Mouse (Mus musculus): ENCODE results near the gene Cyp4a14. TPM values are rescaled to one million over a fixed set of nuclear protein-coding genes. Genes with fewer than 3 reads are reported as not detected.
A peak's percentile ranks its signal among the peaks of the same experiment; 100 is the strongest.
"Not testable (repeated sequence)": the region's sequence is repeated elsewhere in the genome, so short reads cannot be mapped to it uniquely, and the experiment has no call there.

Cyp4a14 gene
- 935 and 984 TPM in 2 replicates for polyA plus RNA-seq (2015; fragmentation: Nextera tagmentation; extraction: Ambion mirVana)

DNA sequence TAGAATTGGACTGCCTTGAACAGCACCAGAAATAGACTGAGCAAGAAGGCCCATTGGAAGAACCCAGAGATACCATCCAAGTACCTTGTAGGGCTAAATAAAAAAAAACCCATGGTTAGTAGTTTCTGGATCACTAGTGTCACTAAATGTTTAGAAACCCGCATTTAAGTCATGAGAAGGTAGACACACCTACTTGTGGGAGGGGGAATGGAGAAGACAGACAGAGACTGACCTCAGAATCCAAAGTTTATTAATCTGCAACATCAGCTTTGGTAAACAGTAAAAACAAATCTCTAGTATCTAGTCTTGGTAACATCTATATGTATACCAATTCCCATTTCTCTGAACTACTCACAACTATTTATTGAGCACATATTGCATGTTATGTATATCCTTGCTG, at the start of gene Cyp4a14:
TSS of gene Cyp4a14 (minus strand) at position 142 of the 400 bp plus-strand sequence.
- ATAC-seq (peak; percentile 43), DNase-seq (no peak)
- no peak for TF ChIP-seq EP300 (IDR thresholded peaks at IDR 0.05; ENCODE audit: low read depth)
- no peak for TF ChIP-seq CTCF (IDR thresholded peaks at IDR 0.05; ENCODE audit: low read depth)
- Histone ChIP-seq H3K4me2 (ENCODE audit: low read depth, low read length) (peak within 1 kb of the TSS; percentile 43), H3K36me3 (replicated peaks; ENCODE audit: insufficient read depth, low read length) (no peaks in the 10 kb centered on the region), H3K9me3 (ENCODE audit: low read length) (no peaks in the 10 kb centered on the region), H3K4me1 (ENCODE audit: insufficient read depth) (no peaks in the 10 kb centered on the region), H3K27me3 (ENCODE audit: insufficient read depth, low read length) (no peaks in the 10 kb centered on the region), H3K4me3 (ENCODE audit: low read depth, low read length) (peak within 1 kb of the TSS; percentile 27), H3K9ac (replicated peaks) (peak within 1 kb of the TSS; percentile 60), H3K27ac (ENCODE audit: low read depth) (peak within 1 kb of the TSS; percentile 88)
- 75% methylated on average over 1 of the region's 1 CpGs for WGBS (ENCODE audit: insufficient replicate concordance)

DNA sequence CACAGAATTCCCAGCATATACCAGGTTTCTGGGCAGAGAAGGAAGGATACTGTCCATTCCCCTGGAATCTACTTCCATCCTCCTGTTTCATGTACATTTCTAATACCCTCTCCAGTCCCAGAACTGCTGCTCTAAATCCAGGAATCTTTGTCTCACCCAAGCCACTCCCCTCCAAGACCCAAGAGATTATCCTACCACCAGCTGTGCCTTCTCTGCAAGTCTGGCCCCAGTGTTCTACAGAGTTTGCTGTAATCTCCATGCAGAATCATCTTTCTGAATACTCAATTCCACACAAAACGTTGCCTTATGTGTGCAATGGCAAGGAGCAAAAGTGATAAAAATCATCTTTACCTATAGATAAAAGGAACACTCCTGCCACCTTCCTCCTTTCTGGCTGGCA, 49.2 kb upstream of the Cyp4a14 start:
- no peak overlapping the region for H3K4me2 ChIP-seq (ENCODE audit: low read depth, low read length)
- no peaks in the 10 kb centered on the region for H3K9me3 ChIP-seq (ENCODE audit: low read length)
- DNase-seq, result no peak
- H3K27me3 ChIP-seq (ENCODE audit: insufficient read depth, low read length), result no peaks in the 10 kb centered on the region
- H3K9ac ChIP-seq (replicated peaks), result no peak overlapping the region
- TF ChIP-seq EP300 (IDR thresholded peaks at IDR 0.05; ENCODE audit: low read depth), result no peak
- TF ChIP-seq CTCF (IDR thresholded peaks at IDR 0.05; ENCODE audit: low read depth), result no peak
- ATAC-seq, result no peak
- 20% methylated on average over 1 of the region's 1 CpGs for WGBS (ENCODE audit: insufficient replicate concordance)
- H3K27ac ChIP-seq (ENCODE audit: low read depth), result no peak overlapping the region
- no peaks in the 10 kb centered on the region for H3K4me1 ChIP-seq (ENCODE audit: insufficient read depth)
- no peak overlapping the region for H3K4me3 ChIP-seq (ENCODE audit: low read depth, low read length)
- H3K36me3 ChIP-seq (replicated peaks; ENCODE audit: insufficient read depth, low read length), result no peaks in the 10 kb centered on the region

GRCm38 (mm10) chr4:115521766-115522165, 25.8 kb upstream of the Cyp4a14 start:
- no peaks in the 10 kb centered on the region for H3K36me3 ChIP-seq (replicated peaks; ENCODE audit: insufficient read depth, low read length)
- TF ChIP-seq EP300 (IDR thresholded peaks at IDR 0.05; ENCODE audit: low read depth) (no peak), CTCF (IDR thresholded peaks at IDR 0.05; ENCODE audit: low read depth) (no peak)
- no peak overlapping the region for H3K4me3 ChIP-seq (ENCODE audit: low read depth, low read length)
- no peak for DNase-seq
- H3K4me1 ChIP-seq (ENCODE audit: insufficient read depth), result no peaks in the 10 kb centered on the region
- no peaks in the 10 kb centered on the region for H3K9me3 ChIP-seq (ENCODE audit: low read length)
- no peak overlapping the region for H3K27ac ChIP-seq (ENCODE audit: low read depth)
- WGBS (ENCODE audit: insufficient replicate concordance), result 90% methylated on average over 2 of the region's 2 CpGs
- no peak for ATAC-seq
- H3K4me2 ChIP-seq (ENCODE audit: low read depth, low read length), result no peak overlapping the region
- no peaks in the 10 kb centered on the region for H3K27me3 ChIP-seq (ENCODE audit: insufficient read depth, low read length)
- no peak overlapping the region for H3K9ac ChIP-seq (replicated peaks)

DNA sequence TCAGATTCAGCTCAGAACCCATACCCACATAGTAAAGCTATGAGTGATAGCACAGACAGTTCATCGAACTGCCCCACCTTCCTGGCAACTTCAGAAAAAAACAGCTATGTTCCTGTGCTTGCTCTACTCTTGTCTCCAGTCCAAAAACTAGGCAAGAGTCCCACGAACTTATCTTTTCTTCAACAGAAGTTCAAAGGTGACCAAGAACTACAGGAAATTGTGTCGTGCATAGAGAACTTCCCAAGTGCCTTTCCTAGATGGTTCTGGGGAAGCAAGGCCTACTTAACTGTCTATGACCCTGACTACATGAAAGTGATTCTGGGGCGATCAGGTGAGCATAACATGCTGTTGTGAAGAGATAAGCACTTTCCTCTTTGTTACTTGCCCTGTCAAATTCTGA, 23.5 kb upstream of the Cyp4a14 start:
- no peak for TF ChIP-seq CTCF (IDR thresholded peaks at IDR 0.05; ENCODE audit: low read depth)
- TF ChIP-seq EP300 (IDR thresholded peaks at IDR 0.05; ENCODE audit: low read depth), result no peak

GRCm38 (mm10) chr4:115518000-115518399, 22.1 kb upstream of the Cyp4a14 start, which contains the start of gene Cyp4a10:
Gene Cyp4a10 (plus strand): TSS chr4:115518264.
- not testable (repeated sequence) for DNase-seq
- 80% methylated on average over 5 of the region's 5 CpGs for WGBS (ENCODE audit: insufficient replicate concordance)

More for the DNA sequence above, 23.5 kb upstream of the Cyp4a14 start:
- H3K4me1 ChIP-seq (ENCODE audit: insufficient read depth), result no peaks in the 10 kb centered on the region
- H3K27ac ChIP-seq (ENCODE audit: low read depth), result peak overlapping the region; percentile 39
- peak; percentile 31; the same call in 1 of the 2 replicates for ATAC-seq
- WGBS (ENCODE audit: insufficient replicate concordance), result 40% methylated on average over 4 of the region's 4 CpGs
- DNase-seq, result no peak
- H3K4me2 ChIP-seq (ENCODE audit: low read depth, low read length), result no peak overlapping the region
- H3K27me3 ChIP-seq (ENCODE audit: insufficient read depth, low read length), result no peaks in the 10 kb centered on the region
- no peak overlapping the region for H3K4me3 ChIP-seq (ENCODE audit: low read depth, low read length)
- no peak overlapping the region for H3K9ac ChIP-seq (replicated peaks)
- H3K36me3 ChIP-seq (replicated peaks; ENCODE audit: insufficient read depth, low read length), result no peaks in the 10 kb centered on the region
- H3K9me3 ChIP-seq (ENCODE audit: low read length), result no peaks in the 10 kb centered on the region

GRCm38 (mm10) chr4:115513964-115514363, 18.0 kb upstream of the Cyp4a14 start:
- H3K4me2 ChIP-seq (ENCODE audit: low read depth, low read length); H3K4me3 ChIP-seq (ENCODE audit: low read depth, low read length); H3K27me3 ChIP-seq (ENCODE audit: insufficient read depth, low read length); DNase-seq; H3K4me1 ChIP-seq (ENCODE audit: insufficient read depth); H3K9me3 ChIP-seq (ENCODE audit: low read length); H3K36me3 ChIP-seq (replicated peaks; ENCODE audit: insufficient read depth, low read length); H3K9ac ChIP-seq (replicated peaks): not testable (repeated sequence)
- H3K27ac ChIP-seq (ENCODE audit: low read depth), result peak overlapping the region; percentile 86
- peak; percentile 96 for ATAC-seq
- TF ChIP-seq EP300 (IDR thresholded peaks at IDR 0.05; ENCODE audit: low read depth), result peak; percentile 96

More at GRCm38 (mm10) chr4:115518000-115518399, 22.1 kb upstream of the Cyp4a14 start, which contains the start of gene Cyp4a10:
- Histone ChIP-seq H3K4me2 (ENCODE audit: low read depth, low read length) (peak within 1 kb of the TSS; percentile 3; the same call in 1 of the 2 replicates), H3K27ac (ENCODE audit: low read depth) (peak within 1 kb of the TSS; percentile 39)
- H3K4me1 ChIP-seq (ENCODE audit: insufficient read depth); H3K9ac ChIP-seq (replicated peaks); H3K9me3 ChIP-seq (ENCODE audit: low read length); H3K27me3 ChIP-seq (ENCODE audit: insufficient read depth, low read length); H3K4me3 ChIP-seq (ENCODE audit: low read depth, low read length); H3K36me3 ChIP-seq (replicated peaks; ENCODE audit: insufficient read depth, low read length); ATAC-seq: not testable (repeated sequence)

DNA sequence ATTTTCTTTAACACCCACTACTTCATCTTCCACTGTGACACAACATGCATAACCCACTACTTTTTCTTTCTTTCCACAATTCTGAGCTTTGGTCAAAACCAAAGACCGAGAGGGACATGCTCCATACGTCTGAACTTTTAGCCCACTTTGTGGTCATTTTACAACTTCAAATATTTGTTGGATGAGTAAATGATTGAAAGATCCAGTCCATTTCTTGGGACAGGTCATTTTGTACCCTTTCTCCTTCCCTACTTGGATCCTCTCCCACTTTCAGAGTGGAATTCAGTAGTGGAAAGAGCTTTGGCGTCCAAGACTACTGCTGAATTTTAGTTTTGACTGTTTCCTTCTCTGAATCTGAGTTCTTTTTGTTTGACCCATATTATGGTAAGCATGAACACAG, 1.5 kb upstream of the Cyp4a14 start:
- Histone ChIP-seq H3K4me2 (ENCODE audit: low read depth, low read length) (no peak overlapping the region), H3K36me3 (replicated peaks; ENCODE audit: insufficient read depth, low read length) (no peaks in the 10 kb centered on the region), H3K9ac (replicated peaks) (no peak overlapping the region), H3K27ac (ENCODE audit: low read depth) (peak overlapping the region; percentile 88), H3K27me3 (ENCODE audit: insufficient read depth, low read length) (no peaks in the 10 kb centered on the region), H3K9me3 (ENCODE audit: low read length) (no peaks in the 10 kb centered on the region), H3K4me3 (ENCODE audit: low read depth, low read length) (no peak overlapping the region), H3K4me1 (ENCODE audit: insufficient read depth) (no peaks in the 10 kb centered on the region)
- DNase-seq, result no peak
- peak; percentile 82 for ATAC-seq
- WGBS (ENCODE audit: insufficient replicate concordance), result 59% methylated on average over 3 of the region's 3 CpGs
- TF ChIP-seq EP300 (IDR thresholded peaks at IDR 0.05; ENCODE audit: low read depth) (peak; percentile 88), CTCF (IDR thresholded peaks at IDR 0.05; ENCODE audit: low read depth) (no peak)

Measured in liver, postnatal 0 days (tissue).